Mouse (Mus musculus): ENCODE data around the gene Gm20425.

DNA sequence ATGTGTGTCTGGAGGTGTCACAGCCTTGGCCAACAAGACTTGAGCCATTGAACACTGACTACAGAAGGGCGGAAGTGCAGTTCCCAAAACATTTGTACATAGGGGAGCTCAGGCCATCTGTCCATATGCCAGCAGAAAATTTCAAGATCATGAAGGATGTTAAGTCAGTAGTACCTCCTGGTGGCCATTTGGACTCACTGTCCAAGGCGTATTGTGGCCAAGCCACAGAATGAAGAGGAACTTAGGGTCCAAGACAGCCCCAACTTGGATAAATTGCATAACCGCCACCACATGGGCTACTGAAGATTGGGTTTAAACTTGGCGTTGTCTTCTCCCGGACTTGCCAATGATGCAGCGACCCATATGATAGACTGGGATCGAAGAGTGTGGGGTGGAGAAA, 54.4 kb downstream of the Gm20425 start:
- TF ChIP-seq POLR2A (IDR thresholded peaks at IDR 0.05; ENCODE audit: borderline replicate concordance, control insufficient read depth, low read depth, low read length) (no peak), CTCF (IDR thresholded peaks at IDR 0.05; ENCODE audit: control insufficient read depth, insufficient read depth, low read length) (no peak)

Measured in bone marrow, adult 2 months (tissue).